Mouse (Mus musculus): ENCODE results near the gene Far2.
A peak's percentile ranks its signal among the peaks of the same experiment; 100 is the strongest.

GRCm38 (mm10) chr6:148214765-148215164 lies 167.7 kb downstream of the Far2 start:
- peak; percentile 79 for TF ChIP-seq CTCF (IDR thresholded peaks at IDR 0.05)
- no peak for TF ChIP-seq EP300 (IDR thresholded peaks at IDR 0.05)

Measured in lung, postnatal 0 days (tissue).